Mouse (Mus musculus) small intestine, adult 2 months (tissue): ENCODE results near the gene Bcas1.

Source experiments
- CTCF ChIP-seq: fragments of 200-500 bp; IDR thresholded peaks from 2 replicates; pipeline ENCODE4 v1.5.1; 2012; ENCODE audit warnings: low read depth, mild to moderate bottlenecking, control low read depth, inconsistent platforms, low read length, moderate library complexity, mixed read lengths; ENCODE audit not compliant: insufficient replicate concordance, insufficient read length; ENCODE audit errors: extremely low read depth
- POLR2A ChIP-seq: fragments of 200-500 bp; IDR thresholded peaks from 2 replicates; pipeline ENCODE4 v1.6.1; 2012; ENCODE audit warnings: low read depth, mild to moderate bottlenecking, control low read depth, inconsistent platforms, low read length, moderate library complexity

DNA sequence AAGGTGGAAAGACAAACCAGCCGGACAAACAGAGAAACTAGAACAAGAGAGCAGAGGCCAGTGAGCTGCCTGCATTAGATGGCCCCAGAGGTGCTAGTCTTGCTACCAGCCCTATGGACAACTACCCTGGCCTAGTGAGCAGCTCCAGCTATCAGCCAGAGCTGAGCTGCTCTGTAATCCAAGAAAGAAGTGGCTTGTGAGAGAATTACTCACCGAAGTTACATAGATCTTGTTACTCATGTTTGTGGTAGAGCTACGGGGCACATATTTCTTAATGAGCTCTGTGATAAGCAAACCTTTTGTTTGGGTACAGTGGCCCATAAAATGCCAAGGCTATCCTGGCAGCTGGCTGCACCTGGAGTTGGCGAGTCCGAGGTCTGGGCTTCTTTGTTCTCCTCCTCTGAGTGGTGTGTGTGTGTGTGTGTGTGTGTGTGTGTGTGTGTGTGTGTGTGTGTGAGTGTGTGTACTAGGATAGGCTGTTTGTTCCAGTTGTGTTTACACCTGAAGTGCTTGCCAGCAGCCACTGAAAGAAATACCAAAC lies 19.3 kb upstream of the Bcas1 start:
- TF ChIP-seq CTCF, result no peak
- no peak for TF ChIP-seq POLR2A
